16 mouse cellular contexts compared by ENCODE assay signal in genomic region chr9:113462888-113463287, GRCm38 (mm10).
DNase-seq lines count a peak whose midpoint lies in the region; ATAC-seq and TF ChIP-seq lines count a peak whose summit lies in the region.
"Had no signal": no experiment of that assay in that cellular context is flagged by ENCODE, and none has a peak within 500 bp of the region (broad histone marks: within the 10 kb centered on the region; RNA-seq: fewer than 3 reads in every experiment).

No protein-coding gene starts in this region.

- 14% methylated on average over 2 of the region's 2 CpGs for WGBS in forebrain, embryonic 13.5 days
- 23% methylated on average over 2 of the region's 2 CpGs for WGBS in hindbrain, embryonic 12.5 days
- 18% methylated on average over 2 of the region's 2 CpGs for WGBS in midbrain, embryonic 10.5 days
- 13% methylated on average over 2 of the region's 2 CpGs for WGBS in neural tube, embryonic 13.5 days
- WGBS in liver, postnatal 0 days (ENCODE audit: insufficient replicate concordance): 53% methylated on average over 2 of the region's 2 CpGs

- H3K27ac ChIP-seq in forebrain, embryonic 13.5 days: no peak overlapping the region
- H3K27ac ChIP-seq in hindbrain, embryonic 12.5 days: peak overlapping the region; percentile 55; the same call in 1 of the 2 replicates
- H3K27ac ChIP-seq in midbrain, embryonic 10.5 days (replicated peaks): peak overlapping the region; percentile 78
- peak overlapping the region; percentile 68 for H3K27ac ChIP-seq in neural tube, embryonic 13.5 days (replicated peaks)
- no peak overlapping the region for H3K27ac ChIP-seq in liver, postnatal 0 days (ENCODE audit: low read depth)
- H3K27ac ChIP-seq: kidney, postnatal 0 days; left cerebral cortex, adult 2 months; limb, embryonic 15.5 days had no signal

- no peaks in the 10 kb centered on the region for H3K27me3 ChIP-seq in forebrain, embryonic 13.5 days
- H3K27me3 ChIP-seq in hindbrain, embryonic 12.5 days: no peaks in the 10 kb centered on the region
- H3K27me3 ChIP-seq in midbrain, embryonic 10.5 days (ENCODE audit: low read depth, poor library complexity, severe bottlenecking): no peaks in the 10 kb centered on the region
- H3K27me3 ChIP-seq in neural tube, embryonic 13.5 days: no peaks in the 10 kb centered on the region
- no peaks in the 10 kb centered on the region for H3K27me3 ChIP-seq in liver, postnatal 0 days (ENCODE audit: insufficient read depth, low read length)
- H3K27me3 ChIP-seq: limb, embryonic 15.5 days had no signal

- ATAC-seq in forebrain, embryonic 13.5 days: peak; percentile 69
- ATAC-seq in hindbrain, embryonic 12.5 days (ENCODE audit: low FRiP score): peak; percentile 72; the same call in 1 of the 2 replicates
- ATAC-seq in neural tube, embryonic 13.5 days (ENCODE audit: low read depth): peak; percentile 69
- no peak for ATAC-seq in liver, postnatal 0 days
- ATAC-seq: intestine, embryonic 16.5 days had no signal

- H3K9me3 ChIP-seq in forebrain, embryonic 13.5 days (replicated peaks): no peaks in the 10 kb centered on the region
- 0 out of 2 replicates have a peak, but pooled peaks cover 3% of the 10 kb centered on the region for H3K9me3 ChIP-seq in hindbrain, embryonic 12.5 days (replicated peaks)
- H3K9me3 ChIP-seq in midbrain, embryonic 10.5 days (replicated peaks): no peaks in the 10 kb centered on the region
- H3K9me3 ChIP-seq in neural tube, embryonic 13.5 days: no peaks in the 10 kb centered on the region
- no peaks in the 10 kb centered on the region for H3K9me3 ChIP-seq in liver, postnatal 0 days (ENCODE audit: low read length)
- H3K9me3 ChIP-seq: limb, embryonic 15.5 days had no signal

- no peak for TF ChIP-seq CTCF in liver, postnatal 0 days (IDR thresholded peaks at IDR 0.05; ENCODE audit: low read depth)

- no peaks in the 10 kb centered on the region for H3K36me3 ChIP-seq in forebrain, embryonic 13.5 days (ENCODE audit: poor library complexity, severe bottlenecking)
- H3K36me3 ChIP-seq in hindbrain, embryonic 12.5 days: no peaks in the 10 kb centered on the region
- H3K36me3 ChIP-seq in midbrain, embryonic 10.5 days: no peaks in the 10 kb centered on the region
- no peaks in the 10 kb centered on the region for H3K36me3 ChIP-seq in neural tube, embryonic 13.5 days
- H3K36me3 ChIP-seq in liver, postnatal 0 days (replicated peaks; ENCODE audit: insufficient read depth, low read length): no peaks in the 10 kb centered on the region
- H3K36me3 ChIP-seq: limb, embryonic 15.5 days had no signal

- H3K4me3 ChIP-seq in forebrain, embryonic 13.5 days: no peak overlapping the region
- no peak overlapping the region for H3K4me3 ChIP-seq in hindbrain, embryonic 12.5 days
- H3K4me3 ChIP-seq in midbrain, embryonic 10.5 days: no peak overlapping the region
- H3K4me3 ChIP-seq in neural tube, embryonic 13.5 days: no peak overlapping the region
- H3K4me3 ChIP-seq in liver, postnatal 0 days (ENCODE audit: low read depth, low read length): no peak overlapping the region
- H3K4me3 ChIP-seq: left cerebral cortex, adult 2 months; limb, embryonic 15.5 days had no signal

- TF ChIP-seq EP300 in liver, postnatal 0 days (IDR thresholded peaks at IDR 0.05; ENCODE audit: low read depth): no peak

- no peak overlapping the region for H3K4me2 ChIP-seq in forebrain, embryonic 13.5 days
- no peak overlapping the region for H3K4me2 ChIP-seq in hindbrain, embryonic 12.5 days (replicated peaks)
- no peak overlapping the region for H3K4me2 ChIP-seq in neural tube, embryonic 13.5 days
- H3K4me2 ChIP-seq in liver, postnatal 0 days (ENCODE audit: low read depth, low read length): no peak overlapping the region
- H3K4me2 ChIP-seq: limb, embryonic 15.5 days had no signal

- no peak overlapping the region for H3K9ac ChIP-seq in forebrain, embryonic 13.5 days
- H3K9ac ChIP-seq in hindbrain, embryonic 12.5 days: no peak overlapping the region
- H3K9ac ChIP-seq in neural tube, embryonic 13.5 days: no peak overlapping the region
- no peak overlapping the region for H3K9ac ChIP-seq in liver, postnatal 0 days (replicated peaks)
- H3K9ac ChIP-seq: limb, embryonic 15.5 days had no signal

- H3K4me1 ChIP-seq in forebrain, embryonic 13.5 days: peaks cover 17% of the 10 kb centered on the region
- peaks cover 15% of the 10 kb centered on the region for H3K4me1 ChIP-seq in hindbrain, embryonic 12.5 days
- H3K4me1 ChIP-seq in midbrain, embryonic 10.5 days: peaks cover 31% of the 10 kb centered on the region
- peaks cover 18% of the 10 kb centered on the region for H3K4me1 ChIP-seq in neural tube, embryonic 13.5 days (replicated peaks)
- no peaks in the 10 kb centered on the region for H3K4me1 ChIP-seq in liver, postnatal 0 days (ENCODE audit: insufficient read depth)
- H3K4me1 ChIP-seq: limb, embryonic 15.5 days had no signal

- no peak for DNase-seq in midbrain, embryonic 10.5 days (ENCODE audit: low spot score)
- DNase-seq in spleen, adult 18-20 months: no peak
- no peak for DNase-seq in left cerebral cortex, adult 8-10 months (ENCODE audit: low spot score in 2 of 2)
- no peak for DNase-seq in liver, postnatal 0 days
- DNase-seq: cerebellum, adult 9-11 months; heart, postnatal 10 days; lung, adult 18-20 months; lung, postnatal 4 days; right cerebral cortex, postnatal 4 days had no signal

Comparison
In these comparisons a context has a peak if more than half of its experiments do, and no peak if none do; other contexts are left out.
1. H3K27ac ChIP-seq: peak in hindbrain, embryonic 12.5 days (single experiment), midbrain, embryonic 10.5 days (single experiment) and neural tube, embryonic 13.5 days (single experiment); none in forebrain, embryonic 13.5 days (single experiment) and liver, postnatal 0 days (single experiment).